Mouse (Mus musculus) cerebellum, adult 11 months (tissue): Measurements from ENCODE around the gene Leprot.

ENCODE experiments used
- DNase-seq: peaks from one replicate; pipeline ENCODE4 v3.0.0; 2022

Leprot gene

DNA sequence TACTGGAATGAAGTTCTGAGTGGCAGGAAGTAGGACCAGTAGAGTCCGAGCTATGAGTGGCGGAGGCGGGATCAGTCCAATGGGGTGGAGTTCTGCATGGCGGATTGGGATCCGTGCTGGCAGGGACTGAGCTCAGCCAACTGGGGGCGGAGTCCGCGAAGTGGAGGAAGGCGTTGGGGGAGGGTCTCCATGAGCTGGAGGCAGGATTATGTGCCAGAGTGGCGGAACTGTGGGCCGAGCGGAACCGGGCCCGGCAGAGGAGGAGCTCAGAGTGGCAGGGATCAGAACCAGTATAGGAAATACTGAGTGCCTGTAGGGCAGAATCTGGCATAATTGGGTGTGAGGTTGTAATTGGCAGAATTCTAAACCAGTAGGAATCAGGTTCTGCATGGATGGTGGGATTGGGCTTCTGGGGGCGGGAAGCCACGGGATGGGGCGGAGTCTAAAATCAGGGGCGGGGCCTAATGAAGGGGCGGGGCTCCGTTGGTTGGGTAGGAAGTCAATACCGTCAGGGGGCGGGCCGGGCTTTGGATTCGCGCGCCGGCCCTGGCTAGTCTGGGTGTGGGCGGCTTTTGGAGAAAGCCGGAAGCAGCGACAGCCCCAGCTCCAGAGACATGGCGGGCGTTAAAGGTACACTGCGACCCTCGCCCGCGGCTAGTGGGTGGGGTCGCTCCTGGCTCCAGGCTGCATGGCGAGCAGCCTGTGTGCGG is at the start of gene Leprot:
Gene Leprot, plus strand, starts transcription at position 523 of the 710 bp plus-strand sequence.
- DNase-seq: peak; percentile 98

DNA sequence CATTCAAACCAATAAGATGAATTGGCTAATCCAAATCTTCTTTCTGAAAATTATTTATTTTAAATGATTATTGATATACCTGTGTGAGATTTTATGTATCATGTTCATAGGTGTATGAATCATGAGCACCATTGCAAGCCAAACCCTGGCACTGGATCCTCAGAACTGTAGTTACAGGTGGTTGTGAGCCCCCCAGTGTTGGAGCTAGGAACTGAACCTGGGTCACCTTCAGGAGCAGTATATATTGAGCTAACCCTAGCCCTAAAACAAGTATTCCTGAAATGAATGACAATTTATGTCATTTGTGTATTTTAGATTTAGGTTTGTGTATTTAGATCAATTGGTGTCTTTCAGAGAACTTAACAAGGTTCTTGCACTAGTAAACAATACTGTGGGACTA is 45.8 kb upstream of the Leprot start:
- DNase-seq: no peak

DNA sequence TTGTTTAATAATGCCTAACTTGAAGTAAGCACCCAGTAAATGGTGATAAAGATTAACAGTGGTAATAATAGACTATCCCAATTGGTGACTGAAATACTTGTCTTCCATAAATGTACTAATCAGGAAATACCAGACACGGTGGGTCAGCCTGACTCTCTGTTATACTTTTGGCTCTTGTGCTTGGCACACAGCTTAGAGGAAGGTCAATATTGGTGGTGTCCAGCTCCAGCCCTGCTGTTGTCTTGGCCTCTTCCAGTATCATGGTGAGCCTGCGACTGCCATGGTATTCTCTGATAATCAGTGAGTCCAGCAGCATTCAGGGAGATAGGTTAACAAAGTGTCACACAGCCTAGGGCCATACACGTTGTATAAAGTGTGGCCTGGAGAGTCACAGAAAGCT is 43.9 kb upstream of the Leprot start:
- peak; percentile 39 for DNase-seq

DNA sequence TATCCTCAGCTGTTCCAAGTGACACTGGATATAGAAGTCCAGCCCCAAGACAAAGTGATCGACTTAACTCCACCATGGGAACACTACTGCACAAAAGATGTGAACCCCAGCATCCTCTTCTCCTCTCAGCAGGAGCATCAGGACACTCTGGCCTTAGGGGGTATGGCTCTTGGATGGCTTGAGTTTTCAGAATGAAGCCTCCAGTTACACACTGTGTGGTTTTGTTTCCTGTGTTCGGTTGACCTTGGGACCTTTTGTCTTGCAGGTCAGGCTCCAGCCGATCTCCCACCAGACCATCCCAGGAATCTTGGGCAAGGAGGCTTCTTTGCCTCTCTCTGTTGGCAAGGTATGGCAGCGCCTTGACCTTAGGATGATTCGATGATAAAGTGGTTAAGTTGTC is 31.0 kb upstream of the Leprot start:
- DNase-seq: no peak

DNA sequence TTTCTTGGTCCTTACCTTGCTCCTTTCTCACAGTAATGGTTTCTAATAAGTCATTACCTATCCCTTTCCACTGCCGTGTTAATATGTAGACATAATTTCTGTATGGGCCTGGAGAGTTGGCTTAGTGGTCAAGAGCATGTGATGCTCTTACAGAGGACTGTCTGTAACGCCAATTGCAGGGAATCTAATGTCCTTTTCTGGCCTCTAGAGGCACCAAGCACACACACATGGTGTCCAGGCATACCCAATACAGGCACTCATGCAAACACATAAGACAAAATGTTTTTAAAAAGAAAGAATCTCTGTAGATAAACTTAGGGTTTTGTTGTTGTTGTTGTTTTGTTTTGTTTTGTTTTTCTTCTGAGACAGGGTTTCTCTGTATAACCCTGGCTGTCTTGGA is 29.8 kb upstream of the Leprot start:
- no peak for DNase-seq

DNA sequence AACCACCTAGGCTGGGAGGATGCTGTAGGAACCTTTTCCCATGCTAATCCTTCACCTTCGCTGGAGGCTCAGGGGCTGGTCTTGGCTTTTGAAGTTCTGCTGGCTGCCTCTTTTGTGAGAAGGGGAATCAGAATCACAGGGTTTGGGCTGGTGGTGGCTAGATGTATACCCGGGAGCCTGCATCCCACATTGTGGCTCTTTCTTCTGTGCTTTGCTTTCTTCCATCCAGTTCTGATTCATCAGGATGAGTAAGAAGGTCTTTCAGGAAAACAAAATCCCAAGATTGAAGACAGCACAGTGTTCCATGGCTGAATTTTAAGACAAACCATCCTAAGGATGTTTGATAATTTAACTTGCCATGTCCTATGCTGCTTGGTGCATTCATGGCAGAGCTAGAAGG is 27.3 kb upstream of the Leprot start:
- DNase-seq: no peak

DNA sequence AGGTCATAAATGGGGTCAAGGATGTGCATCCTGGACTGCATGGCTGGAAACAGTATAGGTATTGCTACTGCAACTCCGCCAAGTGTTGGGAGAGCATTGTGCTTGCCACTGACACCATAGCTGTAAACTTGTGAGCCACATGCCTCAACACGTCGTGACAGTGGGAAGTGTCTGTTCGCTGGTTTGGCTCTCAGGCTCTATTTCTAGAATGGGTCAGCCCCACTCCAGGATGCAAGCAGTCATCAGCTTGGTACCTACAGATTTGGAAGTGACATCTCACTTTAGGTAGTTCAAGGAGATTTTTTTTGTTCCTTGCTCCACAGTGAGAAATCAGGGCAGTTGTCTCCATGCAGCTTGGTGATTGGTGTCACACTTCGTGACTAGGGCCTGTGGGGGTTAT is 26.3 kb upstream of the Leprot start:
- DNase-seq: no peak

DNA sequence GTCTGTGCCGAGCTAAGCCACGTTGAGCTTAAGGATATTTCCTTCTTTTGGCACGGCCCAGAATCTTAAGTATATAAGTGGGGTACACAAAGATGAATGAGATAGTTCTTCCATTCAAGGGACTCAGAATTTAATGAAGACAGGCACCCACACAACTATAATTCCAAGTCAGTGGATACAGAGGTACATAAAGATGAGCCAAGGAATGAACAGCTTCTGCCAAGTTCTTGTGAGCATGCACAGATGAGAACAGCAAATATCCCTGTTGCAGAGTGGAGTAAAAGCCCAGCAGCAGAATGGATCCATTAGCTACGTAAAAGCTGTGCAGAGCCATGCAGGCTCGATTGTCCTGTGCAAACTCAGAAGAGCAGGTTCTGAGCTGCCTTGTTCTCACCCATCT is 22.2 kb upstream of the Leprot start:
- DNase-seq: no peak

DNA sequence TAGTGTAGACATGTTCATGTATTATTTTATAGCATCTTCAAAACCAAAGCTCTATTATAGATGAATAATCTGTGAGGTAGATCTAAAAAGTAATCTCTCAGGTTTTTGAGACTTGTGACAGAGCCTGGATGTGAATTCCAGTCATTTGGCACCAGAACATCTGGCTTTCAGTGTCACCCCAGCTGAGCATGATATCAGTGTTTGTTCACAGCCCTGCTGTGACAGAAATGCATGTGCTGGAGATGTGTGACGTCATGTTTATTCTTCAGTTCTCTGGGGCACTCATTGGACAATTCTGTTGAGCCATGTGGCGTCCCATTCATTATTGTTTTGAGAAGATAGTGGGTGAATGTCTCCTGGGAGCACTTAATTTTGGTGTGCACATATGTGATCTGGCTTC is 11.9 kb upstream of the Leprot start:
- no peak for DNase-seq

DNA sequence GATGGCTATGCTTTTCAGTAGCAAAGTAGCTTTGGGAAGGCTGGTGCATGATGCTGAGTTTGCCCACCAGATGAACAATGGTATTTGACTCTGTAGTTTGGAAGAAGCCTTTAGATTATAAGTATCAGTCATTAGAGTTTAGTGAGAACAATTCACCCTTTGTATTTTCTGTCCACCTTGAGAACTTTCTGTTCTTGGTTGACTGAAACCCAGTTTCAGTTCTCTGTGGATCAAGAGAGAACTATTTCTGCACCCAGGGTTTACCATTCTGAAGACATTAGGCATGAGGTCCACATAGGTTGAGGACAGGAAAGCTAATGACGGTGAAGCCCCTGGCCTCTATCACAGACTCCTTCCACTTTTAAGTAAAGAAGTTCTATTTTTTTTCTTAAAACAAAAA is 10.0 kb upstream of the Leprot start:
- DNase-seq: no peak

DNA sequence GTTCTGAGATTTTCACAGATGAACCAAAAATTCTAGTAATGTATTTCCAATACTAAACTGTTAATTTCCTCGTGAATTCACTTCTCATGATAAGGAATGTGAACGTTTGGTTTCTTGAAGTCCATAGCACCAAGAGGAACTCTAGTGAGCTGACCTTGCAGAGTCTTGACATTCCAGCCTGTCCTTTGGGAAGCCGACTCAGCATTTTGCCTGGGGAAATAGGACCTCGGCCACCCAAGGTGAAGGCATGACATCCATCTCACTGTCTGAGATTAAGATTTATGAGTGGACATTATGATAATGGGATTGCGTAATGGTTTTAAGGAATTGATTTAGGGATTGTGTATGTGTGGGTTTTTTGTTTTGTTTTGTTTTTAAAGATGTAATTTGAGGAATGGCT is 6.9 kb upstream of the Leprot start:
- DNase-seq: no peak

DNA sequence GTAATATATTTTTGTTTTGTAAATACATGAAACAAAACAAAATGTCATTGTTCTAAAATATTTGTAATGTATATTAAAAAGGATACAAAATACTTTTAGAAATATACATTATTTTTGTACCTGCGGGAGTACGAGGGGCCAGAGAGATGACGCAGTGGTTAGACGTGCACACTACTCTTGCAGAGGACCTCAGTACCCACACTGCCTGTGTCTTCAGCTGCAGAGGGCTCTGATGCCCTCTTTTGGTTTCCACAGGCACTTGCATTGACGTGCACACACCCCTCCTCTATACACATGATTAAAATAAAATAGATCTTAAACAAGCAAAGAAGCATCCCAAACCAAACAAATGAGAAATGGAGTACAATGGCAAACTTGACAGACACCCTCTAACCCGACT is 4.8 kb upstream of the Leprot start:
- DNase-seq: no peak

DNA sequence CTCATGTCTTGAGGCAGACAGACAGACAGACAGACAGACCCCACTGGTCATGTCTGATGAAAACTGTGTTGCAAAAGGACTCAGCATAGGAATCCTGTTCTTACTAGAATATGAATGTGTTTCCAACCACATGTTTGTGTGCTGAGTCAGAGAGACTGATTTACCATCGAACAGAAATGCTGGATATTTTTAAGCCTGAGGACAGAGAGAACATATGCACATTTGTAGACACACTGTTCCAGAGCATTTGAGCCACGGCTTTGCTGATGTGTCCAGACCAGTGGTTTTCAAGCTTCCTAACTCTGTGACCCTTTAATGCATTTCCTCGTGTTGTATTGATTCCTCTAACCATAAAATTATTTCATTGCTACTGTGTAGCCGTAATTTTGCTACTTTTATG is 4.3 kb upstream of the Leprot start:
- no peak for DNase-seq

DNA sequence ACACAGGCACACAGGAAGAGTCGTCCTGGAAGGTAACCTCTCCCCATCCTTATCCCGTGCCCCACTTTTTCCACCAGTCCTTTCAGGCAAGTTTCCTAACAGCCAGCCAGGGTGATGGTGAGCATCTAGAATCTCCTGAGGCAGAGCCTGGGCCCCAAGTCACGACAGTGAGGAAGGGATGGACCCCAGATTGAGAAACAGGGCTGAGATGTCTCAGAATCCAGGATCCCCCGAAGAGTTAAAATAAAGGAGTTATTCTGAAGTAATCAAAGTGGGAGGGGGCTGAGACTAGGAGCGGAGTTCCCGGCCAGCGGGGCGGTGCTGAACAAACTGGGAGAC is 692 bp upstream of the Leprot start:
- DNase-seq: no peak

DNA sequence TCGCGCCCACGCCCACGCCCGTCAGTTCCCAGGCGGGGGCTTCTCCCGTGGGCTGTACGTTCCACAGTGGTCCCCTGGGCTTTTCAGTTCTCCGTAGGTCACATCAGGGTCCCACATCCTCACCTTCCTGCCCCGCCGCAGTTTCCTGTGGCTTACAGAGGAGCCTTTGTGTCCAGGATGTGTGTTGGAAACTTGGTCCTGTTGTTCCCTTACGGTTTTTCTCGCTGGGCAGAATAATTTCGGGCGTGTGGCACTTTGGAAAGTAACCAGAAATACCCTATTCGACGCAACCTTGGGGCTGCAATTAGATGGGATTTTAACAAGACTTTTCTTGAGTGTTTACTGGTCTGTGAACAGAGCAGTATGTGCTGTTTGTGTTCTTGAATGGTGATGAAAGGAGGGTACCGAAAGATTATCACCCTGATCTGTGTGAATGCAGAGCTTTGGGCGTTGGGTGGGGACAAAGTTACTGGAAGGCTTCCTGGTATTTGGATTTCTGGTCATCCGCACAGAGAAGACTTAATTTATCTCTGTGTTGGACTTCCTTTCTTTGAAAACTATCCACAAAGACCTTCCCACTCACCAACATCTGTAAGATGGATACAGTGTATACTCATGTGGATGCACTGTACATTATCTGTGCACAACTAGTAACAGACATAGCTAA is 591 bp downstream of the Leprot start:
- no peak for DNase-seq

DNA sequence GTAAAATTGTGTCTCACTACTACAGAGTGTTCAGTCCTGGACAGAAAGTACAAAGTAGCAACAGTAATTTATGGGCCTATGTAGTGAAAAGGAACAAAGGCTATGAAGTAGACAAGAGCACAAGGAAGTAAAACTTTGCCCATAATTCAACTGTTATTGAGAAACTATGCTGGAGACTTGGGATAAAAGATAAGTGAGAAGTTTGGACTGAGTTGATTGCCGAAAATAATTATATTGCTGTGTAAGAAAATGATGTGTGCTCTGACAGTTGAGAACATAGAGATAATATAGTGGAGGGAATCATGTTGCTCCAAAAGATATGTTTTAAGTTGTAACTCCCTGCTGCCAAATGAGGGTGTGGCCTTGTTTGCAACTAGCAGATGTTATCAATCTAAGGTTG is 1.2 kb downstream of the Leprot start:
- DNase-seq: no peak

DNA sequence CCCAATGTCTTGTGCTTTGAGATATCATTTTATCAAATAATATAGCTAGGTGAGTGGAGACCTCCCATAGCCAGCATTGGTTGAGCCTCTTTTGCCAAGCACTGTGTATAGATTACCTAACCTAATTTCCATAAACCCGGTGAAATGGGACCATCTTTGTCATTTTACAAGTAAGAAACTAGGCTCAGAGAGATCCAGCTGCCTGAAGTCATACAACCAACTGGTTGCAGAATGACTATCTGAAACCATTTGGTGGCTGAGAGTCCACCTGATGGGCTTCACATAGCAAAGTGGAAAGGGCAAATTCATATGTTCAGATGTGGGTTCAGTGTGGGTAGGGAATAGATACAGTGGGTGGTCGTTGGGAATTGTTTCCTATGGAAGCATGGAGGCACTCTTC is 3.4 kb downstream of the Leprot start:
- DNase-seq: no peak

DNA sequence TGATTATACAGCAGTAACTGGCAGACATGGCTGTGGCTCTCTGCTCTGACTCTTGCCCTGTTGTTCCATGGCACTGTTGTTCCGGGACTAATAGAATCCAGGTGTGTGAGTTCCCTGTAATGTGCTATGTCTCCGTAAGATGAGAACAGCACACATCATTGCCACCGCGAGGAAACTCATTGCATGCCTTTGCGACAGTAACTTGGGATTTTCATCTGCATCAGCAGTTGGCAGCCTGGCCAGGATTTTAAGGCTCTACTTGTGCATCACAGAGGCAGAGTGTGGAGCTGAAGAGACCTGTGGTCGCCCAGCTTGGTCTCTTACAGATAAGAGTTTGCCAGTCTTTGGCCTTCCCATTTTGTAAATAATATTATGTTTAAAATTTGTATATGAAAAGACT is 6.7 kb downstream of the Leprot start:
- DNase-seq: no peak

DNA sequence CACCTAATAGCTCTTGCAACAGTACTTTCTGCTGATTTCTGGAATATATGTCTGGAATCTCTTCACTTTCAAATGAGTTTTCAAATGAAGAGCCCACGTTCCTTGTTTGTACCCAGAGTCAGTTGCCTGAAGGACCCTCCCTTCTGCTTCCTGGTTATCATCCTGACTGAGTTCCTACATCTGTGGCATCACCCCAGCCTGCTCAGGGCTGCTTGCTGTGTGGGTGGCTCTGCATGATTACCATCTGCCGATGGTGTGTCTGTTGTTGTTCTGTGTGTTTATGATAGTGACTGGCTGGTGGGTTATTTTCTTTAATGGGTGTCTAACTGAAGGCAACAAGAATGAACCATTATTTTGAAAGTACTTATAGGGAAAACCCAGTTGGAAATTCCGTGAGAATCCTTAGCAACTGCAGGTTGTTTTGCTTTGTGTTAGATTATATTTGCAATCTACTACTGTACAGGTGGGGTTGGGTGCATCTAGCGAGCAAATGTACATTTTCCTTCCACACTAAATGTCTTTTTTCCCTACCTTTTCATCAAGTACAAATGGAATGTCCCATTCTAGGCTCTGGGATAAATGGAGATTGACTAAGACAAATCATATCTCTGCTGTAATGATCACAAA is 7.4 kb downstream of the Leprot start:
- DNase-seq: no peak

DNA sequence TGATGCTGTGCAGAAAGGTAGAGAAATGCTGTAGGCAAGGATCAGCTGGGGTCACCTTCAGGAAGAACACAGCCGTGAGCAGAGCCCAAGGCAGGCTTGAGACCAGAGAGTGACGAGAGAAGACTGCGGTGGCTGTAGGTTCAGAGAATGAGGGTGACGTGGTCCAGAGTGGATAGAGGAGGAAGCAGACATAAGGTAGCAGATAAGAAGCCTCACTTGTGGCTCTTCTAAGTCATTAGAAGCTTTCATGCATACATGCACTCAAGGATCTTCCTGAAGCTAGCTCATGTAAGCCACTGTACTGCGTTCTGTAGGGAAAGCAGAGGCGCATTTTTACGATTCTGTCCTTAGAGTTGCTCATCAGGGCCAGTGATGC is 7.9 kb downstream of the Leprot start:
- no peak for DNase-seq

DNA sequence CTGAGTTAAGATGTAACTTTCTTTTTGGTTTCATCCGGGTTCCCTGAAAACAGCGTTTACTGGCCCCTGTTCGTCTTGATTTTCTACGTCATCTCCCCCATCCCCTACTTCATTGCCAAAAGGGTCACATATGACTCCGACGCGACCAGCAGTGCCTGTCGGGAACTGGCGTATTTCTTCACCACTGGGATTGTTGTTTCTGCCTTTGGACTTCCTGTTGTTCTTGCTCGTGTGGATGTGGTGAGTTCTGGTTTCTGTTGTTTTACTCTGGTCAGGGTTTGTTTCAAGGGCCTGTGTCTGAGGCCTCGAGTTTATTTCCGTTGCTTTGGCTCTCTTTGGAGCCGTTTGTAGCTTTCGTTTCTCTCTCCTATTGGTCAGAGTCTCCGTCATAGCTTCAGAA is 8.5 kb downstream of the Leprot start:
- DNase-seq: no peak

DNA sequence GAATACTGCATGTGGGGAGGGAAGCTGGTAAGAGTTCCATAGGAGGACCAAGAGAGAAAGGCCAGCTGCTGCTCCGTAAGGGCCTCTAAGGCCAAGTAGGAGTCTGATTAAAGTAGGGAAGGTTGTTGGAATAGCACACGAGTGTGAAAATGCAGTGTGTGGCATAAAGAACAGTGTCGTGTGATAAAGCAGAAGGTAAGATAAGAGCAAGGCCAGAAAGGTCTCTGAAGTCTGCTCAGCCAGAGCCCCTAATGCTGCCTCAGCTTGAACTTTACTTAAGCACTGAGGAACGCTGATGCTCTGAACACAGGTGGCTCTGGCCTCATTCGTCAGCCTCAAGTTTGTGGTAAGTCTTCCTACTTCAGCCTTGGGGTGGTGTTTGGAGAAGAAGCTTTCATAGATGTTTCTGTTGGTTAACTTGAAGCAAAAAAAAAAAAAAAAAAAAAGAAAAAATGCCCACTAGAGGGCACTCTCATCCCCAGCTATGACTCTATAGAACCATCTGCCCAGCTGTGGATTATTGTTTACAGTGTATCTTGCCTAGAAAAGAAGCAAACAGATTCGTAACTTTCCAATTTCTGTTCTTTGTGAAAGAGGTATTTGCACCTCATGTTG is 9.5 kb downstream of the Leprot start:
- no peak for DNase-seq

DNA sequence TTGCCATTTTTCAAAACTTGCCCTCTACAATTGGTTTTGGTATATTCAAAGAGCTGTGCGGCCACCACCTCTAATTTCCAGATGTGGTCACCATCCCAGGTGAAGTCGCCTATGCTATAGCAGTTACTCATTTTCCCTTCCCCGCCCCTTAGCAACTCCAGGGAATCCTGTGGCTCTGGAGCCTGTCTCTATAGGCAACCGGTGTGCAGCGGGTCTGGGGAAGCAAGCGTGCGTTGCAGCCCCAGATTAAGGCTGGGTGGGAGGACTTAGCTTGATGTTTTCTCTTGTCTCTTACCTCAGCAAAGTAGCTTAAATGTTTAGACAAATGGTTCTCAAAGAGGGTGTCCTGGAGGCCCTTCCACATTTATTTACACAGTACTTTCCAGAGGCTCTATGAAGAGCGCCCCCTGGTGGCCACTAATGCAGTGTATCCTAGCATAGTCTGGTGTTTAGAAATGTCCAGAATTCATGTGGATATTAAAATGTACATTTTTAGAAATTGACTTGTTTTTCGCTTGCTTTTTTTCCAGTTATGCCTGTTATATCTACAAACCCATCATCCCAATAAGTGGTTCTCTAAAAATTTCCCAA is 16.7 kb downstream of the Leprot start:
- DNase-seq: peak; percentile 39

DNA sequence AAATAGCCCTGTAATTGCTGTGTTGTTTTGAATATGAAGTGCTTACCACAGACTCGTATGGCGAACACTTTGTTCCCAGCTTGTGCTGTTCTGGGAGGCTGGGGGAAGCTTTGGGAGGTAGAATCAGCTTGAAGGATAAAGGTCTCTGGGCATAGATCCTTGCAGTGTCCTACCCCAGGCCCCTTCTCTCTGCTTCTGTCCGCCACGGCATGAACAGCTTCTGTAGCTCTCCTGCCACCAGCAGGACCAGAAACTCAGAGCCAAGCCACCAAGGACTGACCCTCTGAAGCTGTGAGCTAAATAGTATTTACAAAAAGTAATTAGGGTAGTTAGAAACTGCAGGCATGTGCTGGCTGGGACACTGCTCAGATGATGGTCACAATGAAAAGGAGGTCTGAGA is 17.2 kb downstream of the Leprot start:
- no peak for DNase-seq
